Mouse (Mus musculus): ENCODE data around the gene Rpl41. TPM values are rescaled to one million over a fixed set of nuclear protein-coding genes. Genes with fewer than 3 reads are reported as not detected.

Rpl41 gene
- polyA plus RNA-seq, 1 experiment from 2014 or later, result 4,697 TPM

GRCm38 (mm10) chr10:128504641-128505370 is 44.3 kb downstream of the Rpl41 start:
- DNase-seq, result peak; percentile 18
- no peak for ATAC-seq (ENCODE audit: insufficient read depth)
- 63% methylated on average over 9 of the region's 9 CpGs for WGBS
- Histone ChIP-seq H3K36me3 (ENCODE audit: insufficient read depth) (0 out of 2 replicates have a peak, but pooled peaks cover 2% of the 10 kb centered on the region), H3K4me1 (ENCODE audit: insufficient read depth) (no peaks in the 10 kb centered on the region), H3K27me3 (ENCODE audit: insufficient read depth, low read length) (no peaks in the 10 kb centered on the region), H3K4me3 (ENCODE audit: low read depth, low read length) (no peak overlapping the region), H3K9ac (no peak overlapping the region), H3K9me3 (ENCODE audit: low read depth, low read length) (no peaks in the 10 kb centered on the region), H3K27ac (ENCODE audit: low read depth) (no peak overlapping the region), H3K4me2 (no peak overlapping the region)
- TF ChIP-seq CTCF (IDR thresholded peaks at IDR 0.05; ENCODE audit: low read depth), result no peak

GRCm38 (mm10) chr10:128504012-128504411 is 45.1 kb downstream of the Rpl41 start:
- Histone ChIP-seq H3K27me3 (ENCODE audit: insufficient read depth, low read length) (no peaks in the 10 kb centered on the region), H3K4me3 (ENCODE audit: low read depth, low read length) (no peak overlapping the region), H3K36me3 (ENCODE audit: insufficient read depth) (no peaks in the 10 kb centered on the region), H3K4me1 (ENCODE audit: insufficient read depth) (no peaks in the 10 kb centered on the region), H3K9ac (no peak overlapping the region), H3K9me3 (ENCODE audit: low read depth, low read length) (no peaks in the 10 kb centered on the region), H3K4me2 (no peak overlapping the region), H3K27ac (ENCODE audit: low read depth) (no peak overlapping the region)
- ATAC-seq (ENCODE audit: insufficient read depth), result no peak
- DNase-seq, result no peak
- 78% methylated on average over 3 of the region's 3 CpGs for WGBS
- no peak for TF ChIP-seq CTCF (IDR thresholded peaks at IDR 0.05; ENCODE audit: low read depth)

DNA sequence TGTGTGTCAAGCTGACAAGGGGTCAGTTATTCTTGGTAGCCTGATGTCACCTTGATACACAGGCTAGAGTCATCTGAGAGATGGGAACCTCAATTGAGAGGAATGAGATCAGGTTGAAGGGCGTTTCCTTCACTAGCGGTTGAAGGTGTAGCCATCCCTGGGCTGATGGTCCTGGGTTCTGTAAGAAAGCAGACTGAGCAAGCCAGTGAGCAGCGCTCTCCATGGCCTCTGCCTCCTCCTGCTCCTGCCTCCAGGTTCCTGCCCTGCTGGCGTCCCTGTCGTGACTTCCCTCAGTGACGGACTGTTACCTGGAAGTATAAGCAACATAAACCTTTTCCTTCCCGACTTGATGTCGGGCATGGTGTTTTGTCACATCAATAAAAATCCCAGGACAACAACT is 45.6 kb downstream of the Rpl41 start:
- no peaks in the 10 kb centered on the region for H3K36me3 ChIP-seq (ENCODE audit: insufficient read depth)
- H3K4me2 ChIP-seq, result no peak overlapping the region
- WGBS, result 78% methylated on average over 8 of the region's 8 CpGs

DNA sequence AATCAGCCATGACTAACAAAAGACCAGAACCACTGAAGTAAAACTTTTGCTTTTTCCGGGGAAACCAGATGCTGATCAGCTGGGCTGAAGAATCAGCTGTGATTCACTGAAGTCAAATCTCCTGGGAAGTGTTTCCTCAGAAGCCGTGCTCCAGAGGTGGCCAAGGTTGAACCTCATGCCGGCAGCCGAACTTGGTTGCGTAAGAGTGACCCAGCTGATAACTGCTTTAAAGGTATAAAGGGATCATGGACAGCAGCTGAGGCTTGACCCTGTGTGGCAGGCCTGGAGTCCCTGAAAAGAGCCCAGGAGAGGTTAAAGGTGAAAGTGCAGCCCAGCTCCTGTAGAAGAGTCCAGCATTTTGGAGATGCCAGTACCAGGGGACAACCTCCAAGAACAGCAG is 46.8 kb downstream of the Rpl41 start:
- 63% methylated on average over 5 of the region's 5 CpGs for WGBS
- Histone ChIP-seq H3K27me3 (ENCODE audit: insufficient read depth, low read length) (no peaks in the 10 kb centered on the region), H3K36me3 (ENCODE audit: insufficient read depth) (no peaks in the 10 kb centered on the region), H3K9ac (no peak overlapping the region), H3K4me2 (no peak overlapping the region), H3K4me3 (ENCODE audit: low read depth, low read length) (no peak overlapping the region), H3K27ac (ENCODE audit: low read depth) (no peak overlapping the region), H3K4me1 (ENCODE audit: insufficient read depth) (no peaks in the 10 kb centered on the region), H3K9me3 (ENCODE audit: low read depth, low read length) (no peaks in the 10 kb centered on the region)
- DNase-seq (no peak), ATAC-seq (ENCODE audit: insufficient read depth) (no peak)
- no peak for TF ChIP-seq CTCF (IDR thresholded peaks at IDR 0.05; ENCODE audit: low read depth)

More for the DNA sequence above, 45.6 kb downstream of the Rpl41 start:
- Histone ChIP-seq H3K4me1 (ENCODE audit: insufficient read depth) (no peaks in the 10 kb centered on the region), H3K9me3 (ENCODE audit: low read depth, low read length) (no peaks in the 10 kb centered on the region), H3K4me3 (ENCODE audit: low read depth, low read length) (no peak overlapping the region), H3K27me3 (ENCODE audit: insufficient read depth, low read length) (no peaks in the 10 kb centered on the region), H3K9ac (no peak overlapping the region), H3K27ac (ENCODE audit: low read depth) (no peak overlapping the region)
- no peak for ATAC-seq (ENCODE audit: insufficient read depth)
- DNase-seq, result no peak
- TF ChIP-seq CTCF (IDR thresholded peaks at IDR 0.05; ENCODE audit: low read depth), result no peak

DNA sequence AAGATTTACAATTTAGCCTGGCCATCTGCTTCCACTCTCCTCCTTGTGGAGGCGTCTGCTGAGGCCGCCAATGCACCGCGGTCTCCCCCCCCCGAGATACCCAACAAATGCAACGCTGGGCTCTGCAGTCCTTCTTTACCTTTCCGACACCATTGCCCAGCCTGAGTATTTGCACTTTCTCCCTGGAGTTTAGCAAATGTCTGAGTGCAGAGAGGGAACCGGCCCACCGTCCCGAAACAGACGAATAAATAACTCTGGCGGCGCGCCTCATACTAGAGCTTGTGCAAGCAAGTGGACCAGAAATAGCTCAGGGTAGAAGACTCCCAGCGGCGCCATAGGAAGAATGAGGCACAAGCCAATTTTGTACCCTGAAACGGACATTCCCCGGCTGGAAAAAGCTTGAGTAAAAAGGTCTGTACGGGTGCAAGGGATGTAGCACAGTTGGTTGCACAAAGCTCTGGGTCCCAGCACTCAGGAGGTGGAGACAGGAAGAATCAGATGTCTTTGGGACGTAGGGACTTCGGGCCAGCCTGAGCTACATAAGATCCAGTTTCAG is 49.9 kb downstream of the Rpl41 start:
- Histone ChIP-seq H3K27me3 (ENCODE audit: insufficient read depth, low read length) (no peaks in the 10 kb centered on the region), H3K9ac (peak overlapping the region; percentile 61), H3K4me3 (ENCODE audit: low read depth, low read length) (peak overlapping the region; percentile 57), H3K36me3 (ENCODE audit: insufficient read depth) (no peaks in the 10 kb centered on the region), H3K9me3 (ENCODE audit: low read depth, low read length) (no peaks in the 10 kb centered on the region), H3K27ac (ENCODE audit: low read depth) (peak overlapping the region; percentile 93), H3K4me2 (peak overlapping the region; percentile 84), H3K4me1 (ENCODE audit: insufficient read depth) (peaks cover 4% of the 10 kb centered on the region)
- ATAC-seq (ENCODE audit: insufficient read depth), result peak; percentile 38
- WGBS, result under 1% methylated on average over 21 of the region's 21 CpGs
- DNase-seq, result peak; percentile 77
- no peak for TF ChIP-seq CTCF (IDR thresholded peaks at IDR 0.05; ENCODE audit: low read depth)

DNA sequence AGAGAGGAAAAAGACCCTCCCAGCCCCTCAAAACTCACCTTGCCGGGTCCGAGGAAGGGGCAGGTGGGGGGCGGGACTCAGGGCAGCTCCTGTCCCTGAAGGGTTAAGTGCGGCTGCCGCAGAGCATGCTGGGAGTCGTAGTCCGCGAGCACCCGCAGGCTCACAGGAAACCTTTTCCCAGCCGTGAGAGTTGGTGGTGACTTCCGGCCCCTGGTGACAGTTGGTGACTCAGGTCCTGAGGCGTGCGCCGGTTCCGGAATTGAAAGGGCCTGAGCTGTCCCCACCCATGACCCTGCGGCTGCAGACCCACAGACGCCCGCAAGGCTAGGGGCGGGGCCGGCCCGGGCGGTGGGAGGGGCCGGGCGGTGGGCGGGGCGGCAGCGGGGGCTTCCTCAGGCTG is 50.5 kb downstream of the Rpl41 start, which contains the start of gene Myl6b:
Gene Myl6b (minus strand): TSS at position 96 of the 400 bp plus-strand sequence.
- WGBS, result 0% methylated on average over 27 of the region's 27 CpGs
- Histone ChIP-seq H3K9me3 (ENCODE audit: low read depth, low read length) (no peaks in the 10 kb centered on the region), H3K9ac (peak within 1 kb of the TSS; percentile 61), H3K36me3 (ENCODE audit: insufficient read depth) (no peaks in the 10 kb centered on the region), H3K4me1 (ENCODE audit: insufficient read depth) (peaks cover 4% of the 10 kb centered on the region), H3K4me3 (ENCODE audit: low read depth, low read length) (peak within 1 kb of the TSS; percentile 57), H3K4me2 (peak within 1 kb of the TSS; percentile 84), H3K27ac (ENCODE audit: low read depth) (peak within 1 kb of the TSS; percentile 93), H3K27me3 (ENCODE audit: insufficient read depth, low read length) (no peaks in the 10 kb centered on the region)
- peak; percentile 89 for ATAC-seq (ENCODE audit: insufficient read depth)
- peak; percentile 98 for DNase-seq
- TF ChIP-seq CTCF (IDR thresholded peaks at IDR 0.05; ENCODE audit: low read depth), result no peak

Small RNAs within 50 kb of the gene (microRNA-seq; reads per million reads assigned to microRNA genes)
- gene Gm47275 (ENCODE audit: borderline number of aligned reads) (not detected), gene Mir6916 (ENCODE audit: borderline number of aligned reads) (not detected), gene Mir6917 (ENCODE audit: borderline number of aligned reads) (0.95 reads per million)

Other genes with a start within 250 kb of the Rpl41 start
- 33.4 and 36.2 TPM in 2 replicates for gene Pan2, start 246.0 kb downstream of the Rpl41 start, polyA plus RNA-seq (2014; fragmentation: Nextera tagmentation; extraction: Ambion mirVana)
- gene Cnpy2, start 226.8 kb downstream of the Rpl41 start, polyA plus RNA-seq (2014; fragmentation: Nextera tagmentation; extraction: Ambion mirVana), result 317 and 336 TPM in 2 replicates
- gene Cs, start 211.6 kb downstream of the Rpl41 start, polyA plus RNA-seq (2014; fragmentation: Nextera tagmentation; extraction: Ambion mirVana), result 205 and 211 TPM in 2 replicates
- gene Coq10a, start 180.3 kb downstream of the Rpl41 start, polyA plus RNA-seq (2014; fragmentation: Nextera tagmentation; extraction: Ambion mirVana), result 12.8 and 14.5 TPM in 2 replicates
- gene Ankrd52, start 172.2 kb downstream of the Rpl41 start, polyA plus RNA-seq (2014; fragmentation: Nextera tagmentation; extraction: Ambion mirVana), result 15.8 and 17.0 TPM in 2 replicates
- 0.18 TPM in 1 of 2 replicates, not detected in the other for gene Slc39a5, start 148.1 kb downstream of the Rpl41 start, polyA plus RNA-seq (2014; fragmentation: Nextera tagmentation; extraction: Ambion mirVana)
- gene Nabp2, start 137.8 kb downstream of the Rpl41 start, polyA plus RNA-seq (2014; fragmentation: Nextera tagmentation; extraction: Ambion mirVana), result 77.1 and 83.1 TPM in 2 replicates
- 32.8 and 33.5 TPM in 2 replicates for gene Rnf41, start 137.6 kb downstream of the Rpl41 start, polyA plus RNA-seq (2014; fragmentation: Nextera tagmentation; extraction: Ambion mirVana)
- 81.1 and 89.6 TPM in 2 replicates for gene Smarcc2, start 90.1 kb downstream of the Rpl41 start, polyA plus RNA-seq (2014; fragmentation: Nextera tagmentation; extraction: Ambion mirVana)
- gene Myl6, start 55.2 kb downstream of the Rpl41 start, polyA plus RNA-seq (2014; fragmentation: Nextera tagmentation; extraction: Ambion mirVana), result 1,221 and 1,238 TPM in 2 replicates
- 3.0 and 4.4 TPM in 2 replicates for gene Myl6b, start 50.6 kb downstream of the Rpl41 start, polyA plus RNA-seq (2014; fragmentation: Nextera tagmentation; extraction: Ambion mirVana)
- 21.5 and 23.0 TPM in 2 replicates for gene Esyt1, start 23.4 kb downstream of the Rpl41 start, polyA plus RNA-seq (2014; fragmentation: Nextera tagmentation; extraction: Ambion mirVana)
- gene Zc3h10, start 1.5 kb downstream of the Rpl41 start, polyA plus RNA-seq (2014; fragmentation: Nextera tagmentation; extraction: Ambion mirVana), result 11.0 and 14.5 TPM in 2 replicates
- 240 and 244 TPM in 2 replicates for gene Pa2g4, start 16.7 kb upstream of the Rpl41 start, polyA plus RNA-seq (2014; fragmentation: Nextera tagmentation; extraction: Ambion mirVana)
- 20.2 and 22.9 TPM in 2 replicates for gene Erbb3, start 40.3 kb upstream of the Rpl41 start, polyA plus RNA-seq (2014; fragmentation: Nextera tagmentation; extraction: Ambion mirVana)
- gene Rps26, start 77.4 kb upstream of the Rpl41 start, polyA plus RNA-seq (2014; fragmentation: Nextera tagmentation; extraction: Ambion mirVana), result 1,029 and 1,115 TPM in 2 replicates
- 2.0 and 3.5 TPM in 2 replicates for gene Ikzf4, start 96.7 kb upstream of the Rpl41 start, polyA plus RNA-seq (2014; fragmentation: Nextera tagmentation; extraction: Ambion mirVana)
- 9.3 and 9.8 TPM in 2 replicates for gene Suox, start 124.8 kb upstream of the Rpl41 start, polyA plus RNA-seq (2014; fragmentation: Nextera tagmentation; extraction: Ambion mirVana)
- 63.6 and 66.8 TPM in 2 replicates for gene Rab5b, start 147.0 kb upstream of the Rpl41 start, polyA plus RNA-seq (2014; fragmentation: Nextera tagmentation; extraction: Ambion mirVana)
- gene Pmel, start 154.9 kb upstream of the Rpl41 start, polyA plus RNA-seq (2014; fragmentation: Nextera tagmentation; extraction: Ambion mirVana), result 1.4 TPM in 2 replicates
- gene Cdk2, start 155.7 kb upstream of the Rpl41 start, polyA plus RNA-seq (2014; fragmentation: Nextera tagmentation; extraction: Ambion mirVana), result 105 and 109 TPM in 2 replicates
- 6.9 and 7.0 TPM in 2 replicates for gene Dgka, start 195.6 kb upstream of the Rpl41 start, polyA plus RNA-seq (2014; fragmentation: Nextera tagmentation; extraction: Ambion mirVana)
- gene Pym1, start 198.6 kb upstream of the Rpl41 start, polyA plus RNA-seq (2014; fragmentation: Nextera tagmentation; extraction: Ambion mirVana), result 37.4 and 39.1 TPM in 2 replicates
- gene Mmp19, start 241.6 kb upstream of the Rpl41 start, polyA plus RNA-seq (2014; fragmentation: Nextera tagmentation; extraction: Ambion mirVana), result 1.5 and 2.1 TPM in 2 replicates